Mouse (Mus musculus) layer of hippocampus, adult 2 months (tissue): ENCODE data around the gene Kdelr2. TPM values are rescaled to one million over a fixed set of nuclear protein-coding genes. Genes with fewer than 3 reads are reported as not detected.

Source experiments
- DNase-seq, 2 experiments: peaks; one replicate each; pipeline ENCODE4 v3.0.0; 2022; ENCODE audit warnings: low spot score in 2 of 2
- H3K27ac ChIP-seq: fragments of 200-600 bp; 2 replicates; pipeline ENCODE4 v1.8.1; 2022
- H3K4me3 ChIP-seq: fragments of 200-600 bp; 2 replicates; pipeline ENCODE4 v1.8.1; 2022; ENCODE audit warnings: mild to moderate bottlenecking
- CTCF ChIP-seq: fragments of 200-600 bp; conservative IDR thresholded peaks from 2 replicates; pipeline ENCODE4 v1.8.1; 2022; ENCODE audit warnings: antibody characterized with exemption, mild to moderate bottlenecking, moderate library complexity
- total RNA-seq, 2 experiments: library from RNA; stranded (reverse); gene quantifications; 2 replicates each; pipeline ENCODE4 v1.2.3; 2021

Kdelr2 gene
- total RNA-seq, 2 experiments from 2014 or later, result 34.3 to 36.2 TPM

DNA sequence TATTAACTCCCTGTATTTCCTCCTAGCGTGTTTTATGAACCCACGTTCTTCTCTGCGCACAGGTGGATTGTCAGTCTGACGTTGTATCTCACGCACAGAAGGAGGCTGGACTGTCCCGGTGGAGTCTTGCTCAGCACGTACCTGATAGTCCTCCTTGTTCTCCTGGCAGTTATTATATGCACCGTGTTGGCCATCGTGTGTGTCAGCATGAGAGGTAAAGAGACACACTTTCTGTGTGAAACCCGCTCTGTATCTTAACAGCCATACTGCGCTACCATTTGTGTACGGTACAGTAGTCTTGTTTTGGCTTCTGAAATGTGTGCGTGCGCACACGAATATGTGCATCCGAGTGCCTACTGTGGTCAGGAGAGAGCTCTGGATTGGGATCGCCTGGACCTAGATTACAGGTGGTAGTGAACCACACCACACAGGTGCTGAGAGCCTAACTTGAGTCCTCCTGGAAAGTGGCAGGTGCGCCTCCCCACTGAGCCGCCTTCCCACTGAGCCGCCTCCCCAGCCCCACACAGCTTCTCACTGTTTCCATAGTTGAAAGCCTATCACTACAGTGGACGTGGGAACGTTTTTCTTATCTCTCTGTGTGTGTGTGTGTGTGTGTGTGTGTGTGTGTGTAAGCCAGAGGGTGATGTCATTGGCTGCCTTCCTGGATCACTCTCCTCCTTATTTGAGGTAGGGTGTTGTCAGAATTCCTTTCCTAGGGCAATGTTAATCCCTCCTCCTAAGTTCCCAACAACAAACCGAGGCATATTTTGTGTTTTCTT is 63.4 kb downstream of the Kdelr2 start:
- H3K27ac ChIP-seq, result no peak overlapping the region
- no peak overlapping the region for H3K4me3 ChIP-seq
- no peak for DNase-seq
- no peak for TF ChIP-seq CTCF

DNA sequence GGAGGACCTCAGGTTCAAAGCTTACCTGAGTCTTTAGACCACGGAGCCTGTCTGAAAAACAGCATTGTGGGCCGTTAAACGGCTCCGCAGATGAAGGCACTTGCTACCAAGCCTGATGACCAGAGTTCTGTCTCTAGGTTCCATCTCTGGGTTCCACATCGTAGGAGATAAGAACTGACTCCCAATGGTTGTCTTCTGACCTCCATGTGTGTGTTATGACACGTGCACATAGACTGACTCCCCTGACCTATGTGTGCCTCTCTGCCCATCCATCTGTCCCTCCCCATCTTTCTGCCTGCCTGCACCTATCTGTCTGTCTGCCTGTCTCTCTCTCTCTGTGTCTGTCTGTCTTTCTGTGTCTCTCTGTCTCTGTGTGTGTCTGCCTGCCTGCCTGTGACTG is 64.3 kb downstream of the Kdelr2 start:
- no peak for DNase-seq
- H3K27ac ChIP-seq, result no peak overlapping the region
- TF ChIP-seq CTCF, result no peak
- no peak overlapping the region for H3K4me3 ChIP-seq

- Histone ChIP-seq H3K27ac (no peak overlapping the region), H3K4me3 (no peak overlapping the region)
- no peak for TF ChIP-seq CTCF
- no peak for DNase-seq
Observed at GRCm38 (mm10) chr5:143469628-143470027, 66.0 kb downstream of the Kdelr2 start.

DNA sequence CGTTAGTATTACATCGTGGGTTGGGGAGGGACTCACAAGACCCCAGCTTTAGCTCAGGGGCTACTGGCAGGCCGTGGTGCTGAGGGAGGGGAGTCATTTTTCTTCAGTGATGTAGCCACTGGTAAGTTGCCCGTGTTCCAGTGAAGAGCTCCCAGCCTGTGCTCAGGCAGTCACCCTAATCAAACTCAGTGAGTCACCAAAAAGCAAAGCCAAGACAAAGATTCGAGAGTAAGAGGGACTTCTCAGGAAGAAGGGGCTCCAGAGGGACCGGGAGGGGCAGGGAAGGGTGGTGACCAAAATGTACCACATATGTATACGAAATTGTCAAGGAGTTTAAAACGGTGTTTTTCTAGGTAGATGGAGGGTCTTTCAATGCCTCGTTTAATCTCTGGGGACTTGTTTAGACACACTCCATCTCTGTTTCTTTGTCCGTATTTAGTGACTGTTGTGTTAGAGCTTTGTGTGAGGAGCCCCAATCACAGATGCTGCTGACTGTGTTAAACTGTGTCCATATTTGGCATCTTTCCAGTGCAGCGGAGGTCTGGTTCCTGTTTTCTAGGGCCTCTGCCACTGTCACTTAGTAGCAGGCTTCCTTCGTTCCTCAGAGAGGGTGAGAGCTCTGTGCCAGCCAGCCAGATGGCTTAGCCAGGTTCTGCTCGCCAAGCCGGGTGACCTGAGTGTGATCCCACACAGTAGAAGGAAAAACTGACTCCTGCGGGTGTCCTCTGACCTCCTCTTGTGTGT is 67.0 kb downstream of the Kdelr2 start:
- TF ChIP-seq CTCF, result no peak
- peak overlapping the region; percentile 65 for H3K27ac ChIP-seq
- DNase-seq, result no peak
- no peak overlapping the region for H3K4me3 ChIP-seq

GRCm38 (mm10) chr5:143471165-143471546 is 67.5 kb downstream of the Kdelr2 start:
- Histone ChIP-seq H3K27ac (peak overlapping the region; percentile 65), H3K4me3 (no peak overlapping the region)
- no peak for DNase-seq
- no peak for TF ChIP-seq CTCF

Other genes with a start within 250 kb of the Kdelr2 start
- 10 to 100 TPM; 15.2 to 17.4 TPM for gene Rbak, start 223.1 kb upstream of the Kdelr2 start, total RNA-seq
- not detected for gene Spdye4b, start 222.8 kb upstream of the Kdelr2 start, total RNA-seq
- not detected for gene Spdye4a, start 176.9 kb upstream of the Kdelr2 start, total RNA-seq
- gene Zfp12, start 168.7 kb upstream of the Kdelr2 start, total RNA-seq, result 10 to 100 TPM; 33.8 to 36.1 TPM
- 10 to 100 TPM; 24.0 to 24.3 TPM for gene Zfp316, start 133.8 kb upstream of the Kdelr2 start, total RNA-seq
- 1 to 10 TPM; 3.5 to 4.8 TPM for gene Zfp853, start 110.2 kb upstream of the Kdelr2 start, total RNA-seq
- 10 to 100 TPM; 24.8 to 25.0 TPM for gene E130309D02Rik, start 88.5 kb upstream of the Kdelr2 start, total RNA-seq
- gene Zdhhc4, start 74.6 kb upstream of the Kdelr2 start, total RNA-seq, result 10 to 100 TPM; 50.1 to 56.3 TPM
- 1 to 10 TPM; 1.2 to 2.2 TPM for gene Grid2ip, start 46.5 kb upstream of the Kdelr2 start, total RNA-seq
- 10 to 100 TPM; 27.7 to 32.1 TPM for gene Daglb, start 60.7 kb downstream of the Kdelr2 start, total RNA-seq
- gene Rac1, start 124.2 kb downstream of the Kdelr2 start, total RNA-seq, result 100 to 1,000 TPM; 393 to 396 TPM
- 10 to 100 TPM; 43.7 to 46.1 TPM for gene Cyth3, start 218.6 kb downstream of the Kdelr2 start, total RNA-seq